Mouse (Mus musculus) forelimb bud, embryonic 11.5 days (tissue): Measurements from ENCODE around the gene Pou5f2.
A peak's percentile ranks its signal among the peaks of the same experiment; 100 is the strongest.

Source experiments
- DNase-seq: peaks from one replicate; pipeline ENCODE4 v3.0.0-alpha.2; 2012; ENCODE audit warnings: low read depth, low spot score

Gene Pou5f2

GRCm38 (mm10) chr13:78024683-78025294 lies at the start of gene Pou5f2:
Gene Pou5f2 (plus strand): TSS chr13:78024902.
- no peak for DNase-seq

GRCm38 (mm10) chr13:77976248-77976647 lies 48.5 kb upstream of the Pou5f2 start:
- DNase-seq = no peak

GRCm38 (mm10) chr13:77977121-77977520 lies 47.6 kb upstream of the Pou5f2 start:
- DNase-seq = no peak

GRCm38 (mm10) chr13:77982105-77982851 lies 42.4 kb upstream of the Pou5f2 start:
- no peak for DNase-seq

- DNase-seq = no peak
Measured at GRCm38 (mm10) chr13:77982852-77983202, 41.9 kb upstream of the Pou5f2 start.

- no peak for DNase-seq
Measured at GRCm38 (mm10) chr13:77991189-77991886, 33.4 kb upstream of the Pou5f2 start.

- no peak for DNase-seq
Measured at GRCm38 (mm10) chr13:78004649-78005048, 20.1 kb upstream of the Pou5f2 start.

GRCm38 (mm10) chr13:78005344-78005743 lies 19.4 kb upstream of the Pou5f2 start:
- DNase-seq = no peak

- no peak for DNase-seq
Measured at GRCm38 (mm10) chr13:78010176-78010575, 14.5 kb upstream of the Pou5f2 start.

- no peak for DNase-seq
Measured at GRCm38 (mm10) chr13:78032821-78033220, 8.1 kb downstream of the Pou5f2 start.

GRCm38 (mm10) chr13:78037203-78037602 lies 12.5 kb downstream of the Pou5f2 start:
- no peak for DNase-seq

- no peak for DNase-seq
Measured at GRCm38 (mm10) chr13:78043203-78043602, 18.5 kb downstream of the Pou5f2 start.

GRCm38 (mm10) chr13:78045116-78045515 lies 20.4 kb downstream of the Pou5f2 start:
- DNase-seq = peak; percentile 61
